Mouse (Mus musculus) heart, adult 2 months (tissue): Measurements from ENCODE around the gene Abhd4. TPM values are rescaled to one million over a fixed set of nuclear protein-coding genes. Genes with fewer than 3 reads are reported as not detected.

Experiments
- DNase-seq, 2 experiments: peaks; one replicate each; pipeline ENCODE4 v3.0.0; 2021
- H3K27ac ChIP-seq: fragments of 200-600 bp; 2 replicates; pipeline ENCODE4 v1.8.1; 2022
- H3K27me3 ChIP-seq: fragments of 200-500 bp; 2 replicates; pipeline ENCODE4 v1.6.1; 2012; ENCODE audit warnings: mild to moderate bottlenecking, low read length, inconsistent platforms, mixed read lengths; ENCODE audit not compliant: control insufficient read depth, insufficient read depth
- H3K36me3 ChIP-seq: fragments of 200-500 bp; 2 replicates; pipeline ENCODE4 v1.6.1; 2012; ENCODE audit warnings: low read length, inconsistent platforms; ENCODE audit not compliant: control insufficient read depth, insufficient read depth
- H3K4me1 ChIP-seq: fragments of 200-500 bp; 2 replicates; pipeline ENCODE4 v1.6.1; 2011; ENCODE audit warnings: low read length; ENCODE audit not compliant: control insufficient read depth, insufficient read depth
- H3K4me3 ChIP-seq: fragments of 200-600 bp; 2 replicates; pipeline ENCODE4 v1.8.1; 2022
- H3K79me2 ChIP-seq: fragments of 200-500 bp; replicated peaks from 2 replicates; pipeline ENCODE4 v1.6.1; 2012; ENCODE audit warnings: mild to moderate bottlenecking, inconsistent platforms, low read length, moderate library complexity, mixed read lengths; ENCODE audit not compliant: control insufficient read depth, insufficient read depth
- H3K9ac ChIP-seq: fragments of 200-500 bp; 2 replicates; pipeline ENCODE4 v1.6.1; 2012; ENCODE audit warnings: low read depth, mild to moderate bottlenecking, control low read depth, inconsistent platforms, low read length, mixed read lengths
- CTCF ChIP-seq: fragments of 200-600 bp; IDR thresholded peaks from 2 replicates; pipeline ENCODE4 v1.8.1; 2022; ENCODE audit warnings: antibody characterized with exemption, mild to moderate bottlenecking, moderate library complexity
- EP300 ChIP-seq: fragments of 200-500 bp; IDR thresholded peaks from 2 replicates; pipeline ENCODE4 v1.6.1; 2011; ENCODE audit warnings: low read depth, low read length, control low read depth; ENCODE audit not compliant: insufficient read depth
- POLR2A ChIP-seq: fragments of 200-500 bp; IDR thresholded peaks from 2 replicates; pipeline ENCODE4 v1.6.1; 2011; ENCODE audit warnings: mild to moderate bottlenecking, low read depth, low read length, control low read depth; ENCODE audit not compliant: insufficient read depth
- WGBS: fragments of 180-500 bp; shearing (Covaris S2); methylation state at CpG from one replicate; pipeline ENCODE4 v1.1.7; 2018; 5-methylcytosine and 5-hydroxymethylcytosine counted together
- intact Hi-C: fragments of 180-260 bp; cut with DNase I; formaldehyde crosslinking; loops from one replicate; pipeline ENCODE4 v1.15.1; 2025
- polyA plus RNA-seq: library from polyadenylated mRNA; depleted of rRNA; stranded (reverse); fragments of >200 nt; gene quantifications from 2 replicates; pipeline ENCODE4 v1.2.3, GENCODE M21; 2012
- total RNA-seq, 2 experiments: library from RNA; stranded (reverse); gene quantifications; 2 replicates each; pipeline ENCODE4 v1.2.3; 2021

Gene Abhd4
- total and polyA plus RNA-seq, 3 experiments, result 39.2 to 50.2 (median 41.8) TPM

DNA sequence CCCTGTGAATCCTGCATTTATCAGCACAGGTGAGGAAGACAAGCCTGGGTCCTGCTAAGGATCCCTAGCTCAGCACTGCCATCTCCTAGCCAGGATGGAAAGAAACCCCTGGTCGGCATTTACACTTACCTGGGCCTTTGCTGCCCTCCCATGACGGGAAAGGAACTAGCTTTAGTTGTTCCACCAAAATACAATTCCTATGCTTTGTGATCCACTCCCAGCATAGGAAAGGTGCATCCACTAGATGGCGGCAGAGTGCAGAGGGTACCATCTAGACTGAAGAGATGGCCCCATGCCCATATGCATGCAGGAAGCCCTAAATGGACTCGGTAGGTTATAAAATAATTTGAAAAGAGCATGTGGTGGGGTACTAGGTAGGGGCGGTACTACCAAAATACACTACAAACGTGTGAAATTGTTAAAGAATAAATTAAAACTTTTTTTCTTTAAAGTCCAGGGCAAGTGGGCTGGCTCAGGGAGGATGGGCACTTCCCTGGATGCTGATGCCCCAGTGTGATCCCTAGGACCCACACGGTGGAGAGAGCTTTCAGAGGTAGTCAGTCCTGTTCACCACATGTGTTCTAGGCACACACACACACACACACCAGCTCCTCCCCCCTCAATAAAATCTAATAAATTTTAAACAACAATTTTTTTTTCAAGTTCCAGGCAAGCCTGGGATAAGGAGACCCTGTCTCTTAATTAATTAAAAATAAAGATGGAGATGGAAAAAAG lies 14.8 kb upstream of the Abhd4 start:
- H3K27ac ChIP-seq, result no peak overlapping the region
- no peak overlapping the region for H3K9ac ChIP-seq
- no peaks in the 10 kb centered on the region for H3K27me3 ChIP-seq
- H3K79me2 ChIP-seq, result no peaks in the 10 kb centered on the region
- H3K4me1 ChIP-seq, result 0 out of 2 replicates have a peak, but pooled peaks cover 2% of the 10 kb centered on the region
- peak; percentile 80 to 84 for DNase-seq
- H3K36me3 ChIP-seq, result peaks cover 2% of the 10 kb centered on the region
- intact Hi-C loops, result loop anchor here (1.0 to 5.0 kb wide), 3 partner anchors 88 to 173 kb away; no protein-coding TSS in a partner anchor
- no peak overlapping the region for H3K4me3 ChIP-seq
- 15% methylated on average over 7 of the region's 7 CpGs for WGBS
- no peak for TF ChIP-seq POLR2A
- TF ChIP-seq CTCF, result peak; percentile 99
- peak; percentile 74 for TF ChIP-seq EP300

DNA sequence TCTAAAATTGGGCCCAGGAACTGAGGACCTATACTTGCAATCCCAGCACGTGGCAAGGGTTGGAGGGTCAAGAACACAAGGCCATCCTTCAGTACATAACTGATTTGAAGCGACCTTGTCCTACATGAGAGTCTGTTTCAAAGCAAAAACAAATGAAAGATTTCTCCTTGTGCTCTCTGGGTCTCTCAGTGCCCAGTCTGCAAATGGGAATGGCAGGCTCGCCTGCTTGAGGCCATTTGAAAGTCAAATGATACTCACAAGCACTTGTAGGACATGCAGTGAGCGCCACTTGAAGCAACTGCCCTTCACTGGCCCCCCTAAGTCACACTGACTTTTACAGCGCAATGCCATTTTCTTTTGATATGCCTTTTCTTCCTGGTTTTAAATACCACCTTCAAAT lies 13.4 kb upstream of the Abhd4 start:
- intact Hi-C loops, result no loop called here
- 76% methylated on average over 5 of the region's 5 CpGs for WGBS
- Histone ChIP-seq H3K27ac (no peak overlapping the region), H3K27me3 (no peaks in the 10 kb centered on the region), H3K9ac (no peak overlapping the region), H3K4me3 (no peak overlapping the region), H3K4me1 (no peaks in the 10 kb centered on the region), H3K79me2 (no peaks in the 10 kb centered on the region), H3K36me3 (peaks cover 2% of the 10 kb centered on the region)
- no peak for DNase-seq
- TF ChIP-seq CTCF (no peak), EP300 (no peak), POLR2A (no peak)

DNA sequence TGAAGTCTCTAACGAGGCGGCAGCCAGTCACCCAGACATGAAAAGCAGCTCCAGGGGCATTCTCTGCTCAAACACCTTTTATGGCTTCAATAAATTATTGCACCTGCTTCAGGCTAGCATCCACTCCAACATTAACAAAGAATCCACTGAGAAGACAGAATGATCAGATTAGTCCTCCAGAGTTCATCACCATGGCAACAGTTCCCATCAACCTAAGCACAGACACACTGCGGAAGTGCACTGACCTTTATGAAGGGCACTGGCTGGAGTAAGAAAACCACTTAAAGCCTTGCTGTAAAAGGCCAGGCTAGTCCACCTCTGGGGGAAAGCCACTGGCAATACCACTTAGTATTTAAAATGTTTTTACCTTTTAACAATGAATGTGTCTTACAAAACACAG lies 9.8 kb upstream of the Abhd4 start:
- TF ChIP-seq POLR2A, result no peak
- TF ChIP-seq CTCF, result no peak
- no peak for TF ChIP-seq EP300
- H3K4me3 ChIP-seq, result no peak overlapping the region
- 71% methylated on average over 3 of the region's 3 CpGs for WGBS
- peaks cover 2% of the 10 kb centered on the region for H3K36me3 ChIP-seq
- no peaks in the 10 kb centered on the region for H3K79me2 ChIP-seq
- H3K4me1 ChIP-seq, result no peaks in the 10 kb centered on the region
- intact Hi-C loops, result no loop called here
- no peak overlapping the region for H3K9ac ChIP-seq
- no peak overlapping the region for H3K27ac ChIP-seq
- no peaks in the 10 kb centered on the region for H3K27me3 ChIP-seq
- no peak for DNase-seq

DNA sequence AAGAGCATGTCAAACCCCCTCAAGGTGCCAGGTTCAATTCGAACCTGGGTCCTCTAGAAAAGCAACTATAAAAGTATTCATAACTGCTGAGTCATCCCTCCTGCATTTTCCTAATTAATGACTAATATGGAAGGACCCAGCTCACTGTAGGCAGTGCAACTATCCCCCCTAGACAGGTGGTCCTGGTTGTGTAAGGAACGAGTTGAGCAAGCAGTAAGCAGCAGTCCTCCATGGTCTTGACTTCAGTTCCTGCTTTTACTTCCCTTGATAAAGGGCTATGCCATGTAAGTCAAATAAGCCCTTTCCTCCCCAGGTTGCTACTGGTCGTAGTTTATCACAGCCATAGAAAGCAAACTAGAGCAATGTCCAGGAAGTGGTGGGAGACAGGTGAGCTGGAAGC lies 7.8 kb upstream of the Abhd4 start:
- Histone ChIP-seq H3K4me3 (no peak overlapping the region), H3K36me3 (peaks cover 3% of the 10 kb centered on the region), H3K79me2 (peaks cover 4% of the 10 kb centered on the region; the same call in 1 of the 2 replicates), H3K4me1 (peaks cover 2% of the 10 kb centered on the region), H3K9ac (no peak overlapping the region), H3K27me3 (no peaks in the 10 kb centered on the region), H3K27ac (no peak overlapping the region)
- no peak for DNase-seq
- TF ChIP-seq CTCF, result no peak
- TF ChIP-seq EP300, result no peak
- no peak for TF ChIP-seq POLR2A
- intact Hi-C loops, result no loop called here
- 89% methylated on average over 3 of the region's 3 CpGs for WGBS

DNA sequence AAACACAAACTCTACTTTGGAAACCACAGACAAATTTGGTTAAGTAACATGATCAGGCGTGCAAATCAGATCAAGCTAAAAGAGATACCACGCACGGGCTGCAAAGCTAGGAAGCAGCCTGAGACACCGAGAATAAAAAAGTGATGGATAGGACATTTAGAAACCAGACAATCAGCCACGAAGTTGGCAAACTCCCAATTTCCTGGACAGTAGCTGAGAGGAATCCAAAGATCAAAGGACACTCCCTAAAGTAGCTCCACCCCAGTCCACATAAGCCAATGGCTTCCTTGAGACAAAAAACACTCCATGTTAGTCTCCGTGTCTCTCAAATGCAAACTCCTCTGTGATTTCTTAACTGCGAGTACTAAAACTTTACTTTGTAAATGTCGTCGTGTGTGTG lies 4.7 kb upstream of the Abhd4 start:
- DNase-seq, result no peak
- Histone ChIP-seq H3K27ac (no peak overlapping the region), H3K9ac (no peak overlapping the region), H3K4me3 (no peak overlapping the region), H3K79me2 (peaks cover 5% of the 10 kb centered on the region; the same call in 1 of the 2 replicates), H3K4me1 (peaks cover 5% of the 10 kb centered on the region), H3K36me3 (0 out of 2 replicates have a peak, but pooled peaks cover 2% of the 10 kb centered on the region), H3K27me3 (no peaks in the 10 kb centered on the region)
- 58% methylated on average over 9 of the region's 9 CpGs for WGBS
- no peak for TF ChIP-seq CTCF
- no peak for TF ChIP-seq POLR2A
- TF ChIP-seq EP300, result no peak
- intact Hi-C loops, result no loop called here

DNA sequence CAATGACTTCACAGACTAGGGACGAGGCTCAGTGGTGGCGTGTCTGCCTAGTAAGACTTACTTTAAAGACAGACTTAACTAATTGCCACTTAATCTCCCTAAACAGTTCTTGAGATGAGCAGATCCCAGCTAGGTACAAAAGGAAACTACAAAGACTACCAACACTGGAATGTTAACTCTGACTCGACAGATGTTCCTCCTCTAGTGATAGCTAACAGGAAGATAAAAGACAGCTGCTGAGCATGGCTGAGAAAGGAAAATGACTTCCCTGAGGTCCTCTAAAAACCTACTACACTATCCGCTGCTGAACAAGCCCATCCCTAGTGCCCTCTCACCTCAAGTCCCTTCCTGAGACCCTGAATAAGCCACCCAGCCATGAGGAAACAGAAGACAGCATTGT lies 3.9 kb upstream of the Abhd4 start:
- no peak for DNase-seq
- H3K27me3 ChIP-seq, result no peaks in the 10 kb centered on the region
- H3K4me3 ChIP-seq, result no peak overlapping the region
- H3K9ac ChIP-seq, result no peak overlapping the region
- no peak for TF ChIP-seq EP300
- TF ChIP-seq CTCF, result no peak
- TF ChIP-seq POLR2A, result no peak
- 62% methylated on average over 4 of the region's 4 CpGs for WGBS
- peaks cover 5% of the 10 kb centered on the region for H3K4me1 ChIP-seq
- intact Hi-C loops, result loop anchor here (10.0 kb wide), 1 partner anchor 435 kb away; the partner anchor contains the start of genes 1700123O20Rik and Acin1
- H3K79me2 ChIP-seq, result peaks cover 5% of the 10 kb centered on the region; the same call in 1 of the 2 replicates
- H3K27ac ChIP-seq, result no peak overlapping the region
- 0 out of 2 replicates have a peak, but pooled peaks cover 2% of the 10 kb centered on the region for H3K36me3 ChIP-seq
